Mouse (Mus musculus) liver, postnatal 0 days (tissue): ENCODE results near the gene Rnf126.

Source experiments
- CTCF ChIP-seq: sonication (generic); IDR thresholded peaks from 2 replicates; pipeline ENCODE4 v1.5.1; 2016; ENCODE audit warnings: antibody characterized with exemption, low read depth
- EP300 ChIP-seq: IDR thresholded peaks from 2 replicates; pipeline ENCODE4 v1.6.1; 2016; ENCODE audit warnings: antibody characterized with exemption, low read depth, mild to moderate bottlenecking

- TF ChIP-seq EP300 (no peak), CTCF (no peak; the same call in 1 of the 2 replicates)
Observed at GRCm38 (mm10) chr10:79795905-79796304, 29.2 kb upstream of the Rnf126 start.
